Mouse (Mus musculus) spleen, adult 12 weeks (tissue): Measurements from ENCODE around the gene Chd3.
A peak's percentile ranks its signal among the peaks of the same experiment; 100 is the strongest.

Experiments used
- DNase-seq: peaks from one replicate; pipeline ENCODE4 v3.0.0; 2022; ENCODE audit warnings: low spot score

The Chd3 gene

DNA sequence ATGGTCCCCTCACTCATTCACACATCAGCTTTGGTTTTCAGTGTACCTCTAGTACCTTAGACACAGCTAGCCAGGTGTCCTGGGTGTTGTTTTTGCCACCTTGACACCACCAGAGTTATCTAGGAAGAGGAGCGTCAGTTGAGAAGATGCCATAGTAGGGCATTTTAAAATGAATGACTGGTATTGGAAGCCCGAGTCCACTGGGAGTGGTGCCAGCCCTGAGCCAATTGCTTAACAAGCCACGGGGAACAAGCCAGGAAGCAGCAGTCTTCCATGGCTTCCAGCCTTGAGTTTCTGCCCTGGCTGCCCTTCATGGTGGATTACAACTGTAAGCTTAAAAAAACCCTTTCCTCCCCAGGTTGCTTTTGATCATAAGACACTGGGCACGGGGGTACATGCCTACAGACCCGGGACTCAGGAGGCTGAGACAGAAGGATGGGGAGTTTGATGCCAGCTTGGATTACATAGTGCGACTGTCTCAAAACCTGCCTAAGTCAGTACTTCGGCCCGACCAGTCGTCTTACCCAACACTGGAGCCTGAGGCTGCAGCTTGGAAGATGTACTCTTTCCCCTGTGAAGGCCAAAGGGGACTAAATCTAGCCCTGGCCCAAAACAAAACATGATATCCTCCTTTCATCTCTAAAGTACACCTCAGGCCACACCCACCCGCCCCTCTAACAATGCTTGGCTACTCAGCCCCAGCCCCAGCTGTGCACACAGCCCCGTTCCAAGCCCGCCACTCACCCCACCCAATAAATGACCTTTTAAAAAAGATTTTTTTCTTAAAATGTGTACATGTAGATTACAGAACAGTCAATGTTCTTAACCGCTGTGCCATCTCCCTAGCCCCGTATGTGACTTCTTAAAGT lies 20.6 kb upstream of the Chd3 start:
- DNase-seq = no peak

DNA sequence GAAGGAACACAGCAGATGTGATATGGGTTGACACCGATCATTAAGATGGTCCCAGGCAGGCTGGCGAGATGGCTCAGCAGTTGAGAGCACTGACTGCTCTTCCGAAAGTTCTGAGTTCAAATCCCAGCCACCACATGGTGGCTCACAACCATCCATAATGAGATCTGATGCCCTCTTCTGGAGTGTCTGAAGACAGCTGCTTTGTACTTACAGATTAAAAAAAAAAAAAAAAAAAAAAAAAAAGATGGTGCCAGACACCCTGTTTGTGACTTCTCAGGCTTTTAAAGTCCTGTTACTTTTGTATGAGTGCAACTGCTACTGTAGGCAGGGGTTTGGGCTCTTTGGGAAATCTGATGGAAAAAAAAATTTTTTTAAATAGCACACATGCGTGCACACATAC lies 19.5 kb upstream of the Chd3 start:
- DNase-seq = no peak

DNA sequence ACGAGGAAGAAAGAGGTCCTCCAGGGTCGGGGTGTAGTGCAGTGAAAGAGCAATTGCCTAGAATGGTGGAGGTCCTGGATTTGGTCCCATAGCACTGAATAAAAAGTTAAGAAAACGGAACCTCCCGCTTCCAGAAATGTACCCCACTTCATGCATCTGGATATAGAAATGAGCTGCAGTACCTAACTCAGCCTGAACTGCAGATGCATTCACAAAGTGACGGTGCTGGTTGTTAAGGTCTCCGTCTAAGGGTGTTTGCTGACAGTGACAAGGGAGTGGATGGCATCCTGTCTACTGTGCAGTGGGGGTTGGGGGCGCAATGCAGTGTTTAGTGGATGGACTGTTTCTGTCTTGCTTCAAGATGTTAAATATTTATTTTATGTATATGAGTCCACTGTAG lies 17.6 kb upstream of the Chd3 start:
- no peak for DNase-seq

DNA sequence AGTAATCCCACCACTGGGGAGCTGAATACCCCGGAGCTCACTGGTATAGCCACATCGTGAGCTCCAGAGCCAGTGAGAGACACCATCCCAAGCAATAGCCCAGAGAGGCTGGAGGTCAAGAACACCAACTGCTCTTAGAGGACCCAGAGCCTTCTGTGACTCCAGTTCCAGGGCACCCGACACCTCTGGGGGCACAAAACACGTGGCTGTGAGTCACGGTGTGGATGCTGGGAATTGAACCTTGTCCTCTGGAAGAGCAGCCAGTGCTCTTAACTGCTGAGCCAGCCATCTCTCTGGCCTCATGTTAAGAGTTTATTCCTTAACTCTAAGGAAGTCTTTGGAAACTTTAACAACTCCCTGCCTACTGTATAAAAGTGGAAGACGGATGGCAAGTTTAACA lies 15.8 kb upstream of the Chd3 start:
- DNase-seq = no peak

DNA sequence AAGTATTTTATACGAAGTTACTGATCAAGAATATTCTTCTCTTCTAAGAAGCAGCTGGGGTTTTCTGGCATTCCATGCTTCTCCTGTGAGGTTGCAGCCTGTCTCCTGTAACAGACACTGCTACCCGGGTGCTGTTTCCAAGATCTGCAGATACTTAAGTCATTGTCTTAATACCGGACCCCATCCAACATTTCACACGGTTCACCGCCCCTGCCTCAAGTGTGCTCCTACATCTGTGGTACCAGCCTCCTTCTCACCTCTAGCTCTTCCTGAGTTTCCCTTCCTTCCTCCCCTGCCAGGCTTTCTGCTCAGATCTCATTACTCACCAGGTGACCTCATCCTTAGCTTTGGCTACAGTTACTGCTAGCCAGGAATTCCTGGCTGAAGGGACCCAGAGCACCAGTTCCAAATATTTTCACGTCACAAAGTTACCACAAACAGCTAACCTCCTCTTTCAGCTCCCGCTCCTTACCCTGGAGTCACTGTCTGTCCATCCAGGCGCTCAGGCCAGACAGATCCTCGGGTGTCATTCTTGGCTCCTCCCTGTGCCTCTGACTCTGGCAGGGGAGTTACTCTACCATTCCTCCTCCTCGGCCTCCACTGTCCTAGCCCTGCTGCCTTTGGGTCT lies 13.4 kb upstream of the Chd3 start:
- no peak for DNase-seq

DNA sequence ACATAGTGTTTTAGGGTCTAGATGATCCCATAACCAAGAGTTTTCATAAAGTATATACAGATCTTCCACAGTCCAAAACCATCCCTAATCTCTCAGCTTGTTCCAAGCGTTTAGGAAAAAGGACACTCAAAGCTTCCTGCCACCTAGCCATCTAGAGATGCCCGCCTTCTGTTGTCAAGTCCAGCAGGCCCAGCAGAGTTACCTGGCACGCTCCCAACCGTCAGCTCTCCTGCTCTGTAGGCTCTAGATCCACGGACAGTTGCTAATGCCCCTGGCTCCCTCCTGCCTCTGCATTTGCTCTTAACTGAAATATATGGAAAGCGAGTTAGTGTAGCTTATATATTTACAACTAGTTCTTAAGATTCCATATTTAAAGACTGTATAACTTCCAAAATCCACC lies 12.2 kb upstream of the Chd3 start:
- DNase-seq = no peak

DNA sequence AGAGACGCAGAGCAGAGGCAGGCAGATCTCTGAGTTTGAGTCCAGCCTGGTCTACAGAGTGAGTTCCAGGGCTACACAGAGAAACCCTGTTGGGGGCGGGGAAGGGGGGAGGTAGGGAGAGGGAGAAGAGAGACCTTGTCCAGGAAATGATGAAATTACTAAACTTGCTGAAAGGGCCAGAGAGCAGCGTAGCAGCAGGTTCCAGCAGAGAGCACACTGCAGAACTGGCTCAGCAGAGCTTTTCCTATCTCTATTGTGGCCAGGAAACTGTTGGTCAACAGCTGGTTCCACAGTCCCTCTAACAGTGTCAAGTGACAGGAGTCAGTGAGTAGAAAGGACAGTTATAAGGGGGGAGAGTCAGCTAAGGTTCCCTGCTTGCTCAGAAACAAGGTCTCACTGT lies 10.4 kb upstream of the Chd3 start:
- DNase-seq = no peak

DNA sequence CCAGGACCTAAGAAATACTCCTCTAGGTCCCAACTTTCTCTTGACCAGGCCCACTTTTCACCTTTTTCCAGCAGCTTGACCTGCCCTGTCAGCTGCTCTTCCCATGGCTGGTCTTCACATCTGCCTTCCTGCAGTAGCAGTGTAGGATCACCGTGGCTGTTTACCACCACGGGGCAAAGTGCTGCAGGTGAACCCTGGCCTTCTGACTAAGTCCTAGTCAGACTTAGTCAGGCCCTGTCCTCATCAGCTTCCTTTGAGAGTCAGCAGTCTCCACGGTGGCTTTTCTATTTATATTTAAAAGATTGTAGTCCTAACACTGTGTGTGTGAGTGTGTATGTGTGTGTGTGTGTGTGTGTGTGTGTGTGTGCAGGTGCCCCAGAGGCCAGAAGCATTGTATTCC lies 8.6 kb upstream of the Chd3 start:
- no peak for DNase-seq

DNA sequence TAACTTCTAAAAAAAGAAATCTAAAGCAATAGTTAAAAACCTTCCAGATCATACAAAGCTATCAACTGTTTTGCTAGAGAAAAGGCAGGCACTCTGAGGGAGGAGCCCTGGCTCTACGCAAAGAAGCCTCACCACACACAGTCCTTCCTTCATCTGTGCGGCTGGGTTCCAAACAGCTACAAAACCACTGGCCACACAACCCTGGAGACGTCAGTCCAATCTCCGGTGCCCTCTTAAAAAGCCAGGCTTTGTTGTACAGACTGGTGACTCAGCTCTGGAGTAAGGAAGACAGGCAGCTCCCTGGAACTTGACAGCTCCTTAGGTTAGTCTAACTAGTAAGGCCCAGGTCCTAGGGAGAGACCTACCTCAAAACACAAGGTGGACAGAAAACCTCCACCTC lies 6.4 kb upstream of the Chd3 start:
- no peak for DNase-seq

DNA sequence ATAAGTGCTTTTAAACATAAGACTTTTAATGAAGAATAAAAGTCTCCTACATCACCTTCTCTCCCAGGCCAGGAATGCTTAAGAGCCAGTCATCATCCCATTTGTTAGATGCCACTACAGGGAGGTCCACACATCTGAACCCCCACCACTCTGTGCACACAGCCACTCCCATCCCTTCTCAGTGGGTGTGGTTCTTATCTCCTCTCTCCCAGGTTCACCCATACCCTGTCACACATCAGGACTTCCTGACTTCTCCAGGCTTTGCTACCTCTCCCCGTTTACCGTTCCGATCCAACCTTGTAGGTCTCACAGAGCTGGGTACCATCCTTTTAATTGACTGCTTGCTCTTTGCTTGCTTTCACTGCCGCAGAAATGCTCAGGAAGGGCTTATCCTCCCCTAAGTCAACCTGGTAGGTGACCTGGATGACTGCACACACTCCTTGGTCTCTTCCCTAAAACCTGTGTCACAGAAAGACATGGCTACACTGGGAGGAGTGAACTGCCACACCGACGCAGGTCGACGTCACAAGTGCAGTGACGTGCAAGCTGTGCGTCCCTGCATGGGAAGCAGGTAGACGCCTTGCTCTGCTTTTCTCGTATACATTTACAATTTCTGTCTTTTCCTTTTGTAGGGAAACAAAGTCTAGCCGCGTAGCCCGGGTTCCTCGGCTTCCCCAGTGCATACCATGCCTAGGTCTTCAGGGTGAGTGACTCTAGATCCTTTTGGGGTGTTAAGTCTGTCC lies 4.2 kb upstream of the Chd3 start:
- DNase-seq = no peak

DNA sequence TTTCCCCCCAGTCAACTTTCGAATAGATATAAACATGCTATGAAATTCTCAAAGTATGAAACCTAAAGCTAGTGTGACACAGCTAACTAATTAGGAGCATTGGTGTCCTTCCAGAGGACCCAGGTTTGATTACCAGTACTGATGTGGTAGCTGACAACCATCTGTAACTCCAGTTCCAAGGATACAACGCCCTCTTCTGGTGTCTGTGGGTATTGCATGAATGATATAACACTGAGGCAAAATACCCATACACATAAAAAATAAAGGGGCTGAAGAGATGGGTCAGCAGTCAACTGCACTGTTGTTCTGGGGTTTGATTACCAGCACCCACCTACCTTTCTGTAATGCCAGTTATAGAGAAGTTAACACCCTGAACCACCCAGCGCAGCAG lies 3.6 kb upstream of the Chd3 start:
- no peak for DNase-seq

DNA sequence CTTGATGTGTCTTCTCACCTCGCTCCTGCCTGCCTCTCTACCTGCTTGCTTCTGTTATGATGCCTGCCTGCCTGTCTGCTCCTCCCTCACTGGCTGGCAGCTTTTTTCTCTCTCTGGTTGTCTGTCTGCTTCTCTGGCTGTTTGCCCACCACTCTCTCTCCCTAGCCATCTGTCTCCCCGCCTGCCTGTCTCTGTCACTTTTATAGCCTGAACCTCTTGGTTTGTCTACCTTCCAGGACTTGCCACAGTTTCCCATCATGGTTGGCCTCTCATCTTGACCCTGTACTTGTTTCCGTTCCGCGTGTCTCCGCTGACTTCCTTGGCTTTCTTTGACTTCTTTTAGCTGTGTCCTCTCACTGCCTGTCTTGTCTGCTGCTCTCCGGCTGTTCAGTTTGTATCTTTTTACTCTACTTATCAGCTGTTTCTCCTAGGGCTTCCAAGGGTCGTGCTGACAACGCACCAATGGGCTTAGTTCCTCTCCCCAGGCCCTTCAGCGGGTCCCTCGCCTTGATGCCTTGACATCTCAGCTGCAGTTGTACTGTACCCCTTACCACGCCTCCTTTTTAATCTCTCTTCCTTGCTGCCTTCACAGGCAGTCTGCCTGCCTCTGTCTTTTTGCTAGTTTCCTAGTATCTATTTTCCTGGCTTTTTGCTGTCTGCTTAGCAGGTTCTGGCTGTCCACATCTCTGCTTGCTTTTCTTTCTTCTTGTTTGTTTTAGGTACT lies 3.0 kb upstream of the Chd3 start:
- no peak for DNase-seq

DNA sequence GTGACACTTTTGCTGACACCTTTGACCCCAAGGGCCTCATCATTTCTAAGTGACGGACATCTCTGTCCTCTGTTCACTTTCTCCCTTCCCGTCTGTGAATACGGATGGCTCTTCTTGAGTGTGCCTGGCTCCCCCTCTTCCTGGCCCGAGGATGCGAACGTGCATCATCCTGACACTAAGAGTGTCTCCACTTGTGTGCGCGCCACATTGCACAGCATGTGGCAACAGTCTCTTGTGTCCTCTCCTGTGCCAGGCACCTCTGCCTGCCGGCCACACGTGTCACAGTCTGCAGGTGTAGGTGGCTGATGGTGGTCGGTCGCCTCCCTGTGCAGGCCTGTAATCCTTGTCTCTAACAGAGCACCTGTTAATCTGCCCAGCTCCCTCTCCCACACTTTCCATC lies 2.4 kb upstream of the Chd3 start:
- DNase-seq = no peak

DNA sequence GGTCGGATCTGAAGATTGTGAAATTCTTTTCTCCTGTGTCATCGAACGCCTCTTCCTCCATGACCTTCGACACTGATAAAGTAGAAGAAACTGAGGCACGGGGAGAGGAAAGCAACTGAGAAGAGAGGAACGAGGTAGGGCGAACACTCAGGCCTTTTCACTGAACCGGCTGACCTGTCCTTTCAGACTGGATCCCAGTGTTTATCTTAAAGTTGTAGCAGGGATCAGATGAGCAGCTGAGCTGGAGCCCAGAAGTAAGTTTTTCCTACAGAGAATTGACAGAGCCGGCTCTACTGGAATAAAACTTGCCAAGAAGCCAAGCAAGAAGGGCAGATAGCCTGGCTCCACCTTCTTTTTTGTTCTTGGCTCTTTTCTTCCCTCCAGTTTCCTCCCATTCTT lies 1.6 kb upstream of the Chd3 start:
- no peak for DNase-seq

DNA sequence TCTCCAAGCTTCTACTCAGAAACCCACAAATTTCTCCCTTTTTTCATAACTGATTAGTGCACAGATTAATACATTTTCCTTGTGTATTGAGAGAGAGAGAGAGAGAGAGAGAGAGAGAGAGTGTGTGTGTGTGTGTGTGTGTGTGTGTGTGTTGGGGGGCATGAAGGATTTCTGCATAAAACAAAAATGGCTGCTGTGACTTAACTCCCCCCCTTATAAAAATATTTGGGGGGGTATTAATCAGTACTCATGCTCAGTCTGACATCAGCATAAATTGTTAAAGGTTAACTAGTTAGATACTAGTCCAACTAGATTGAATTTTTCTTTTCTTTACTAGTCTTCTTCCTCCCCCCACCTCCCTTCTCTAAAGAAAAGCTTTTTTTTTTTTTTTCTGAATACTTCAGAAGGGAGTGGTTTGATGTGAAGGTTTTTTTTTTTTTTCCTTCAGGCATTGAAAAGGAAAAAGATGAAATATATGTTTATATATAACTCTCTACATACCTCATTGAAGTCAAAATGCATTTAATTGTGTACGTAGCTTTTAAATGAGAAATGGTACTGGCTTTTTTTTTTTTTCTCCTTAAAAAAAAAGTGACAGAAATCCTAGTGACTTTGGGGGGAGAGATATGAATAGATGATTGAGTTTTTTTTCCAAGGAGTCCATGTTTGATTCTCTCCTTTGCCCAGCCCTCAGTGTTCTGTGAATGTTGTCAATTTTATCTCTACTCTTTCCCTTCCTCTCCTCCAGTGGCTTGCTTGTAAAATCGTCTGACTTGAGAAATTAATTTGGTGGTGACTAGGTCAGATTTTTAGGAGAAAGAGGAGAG lies 997 bp upstream of the Chd3 start:
- DNase-seq = no peak

DNA sequence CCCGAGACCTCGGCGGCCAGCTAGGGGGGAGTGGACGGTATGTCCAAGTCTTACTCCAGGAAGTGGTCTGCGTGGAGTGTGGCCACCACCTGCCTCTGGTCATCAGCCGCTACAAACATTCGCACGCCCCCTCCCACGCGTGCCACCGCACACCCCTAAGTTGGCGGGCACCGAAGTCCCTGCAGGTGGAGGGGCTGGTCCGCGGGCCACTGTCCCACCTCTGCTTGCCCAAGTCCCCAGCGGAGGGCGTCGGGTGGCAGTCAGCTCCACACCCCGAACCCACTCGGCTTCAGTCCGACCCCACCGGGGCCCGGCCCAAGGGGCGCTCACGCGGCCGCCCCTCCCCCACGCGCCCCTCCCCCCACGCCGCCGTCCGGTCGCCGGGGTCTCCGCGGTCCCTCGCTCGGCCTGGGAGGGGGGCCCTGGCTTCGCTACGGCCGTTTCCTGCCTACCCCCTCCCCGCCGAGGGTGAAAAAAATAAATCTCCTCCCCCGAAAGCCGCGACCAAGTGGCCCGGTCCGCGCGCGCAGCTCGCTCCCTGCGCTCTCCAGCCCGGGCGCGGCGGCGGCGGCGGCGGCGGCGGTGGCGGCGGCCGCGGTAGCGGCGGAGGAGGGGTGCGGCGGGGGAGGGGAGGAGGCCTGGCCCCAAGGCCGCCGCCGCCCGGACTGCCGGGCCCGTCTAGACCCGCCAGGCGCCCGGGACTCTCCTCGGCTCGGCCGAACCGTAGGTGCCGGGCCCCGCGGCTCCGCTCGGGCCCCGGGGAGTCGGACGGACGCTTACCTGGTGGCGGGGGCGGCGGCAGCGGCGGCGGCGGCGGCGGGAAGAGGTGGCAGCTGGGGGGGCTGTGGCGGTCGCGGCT lies 621 bp downstream of the Chd3 start:
- DNase-seq = peak; percentile 17

DNA sequence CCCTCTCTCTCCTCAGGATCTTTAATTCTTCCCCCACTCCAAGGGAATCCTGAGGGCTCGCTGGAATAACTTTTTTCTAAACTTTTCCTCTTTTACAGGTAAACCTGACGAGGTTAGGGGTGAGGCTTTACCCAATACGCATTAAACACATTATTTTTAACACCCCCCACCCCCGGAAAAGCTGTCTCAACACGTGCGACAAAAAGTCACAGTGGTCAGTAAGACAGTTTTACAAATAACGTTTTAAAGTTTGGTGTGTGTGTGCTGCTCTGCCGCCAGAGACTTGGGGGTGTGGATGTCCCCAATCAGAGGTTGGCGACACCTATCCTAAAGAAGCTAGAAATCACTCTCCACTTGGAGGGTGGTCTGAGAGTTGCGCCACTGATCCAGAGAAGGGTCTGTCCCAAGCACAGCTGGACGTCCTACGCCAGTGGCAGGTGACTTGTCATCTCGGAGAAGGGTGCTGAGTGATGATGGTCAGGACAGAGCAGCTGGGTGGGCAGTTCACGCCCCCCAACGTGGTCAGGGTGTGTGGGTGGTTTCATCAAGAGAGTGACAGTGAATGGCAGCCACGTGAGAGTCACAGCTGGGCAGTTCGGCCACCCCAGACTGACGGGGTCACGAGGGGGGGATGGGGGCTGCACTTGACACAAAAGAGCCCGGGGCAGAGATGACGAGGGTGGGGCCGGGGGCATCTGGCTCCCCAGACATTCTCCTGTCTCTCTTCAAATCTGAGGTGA lies 1.4 kb downstream of the Chd3 start:
- no peak for DNase-seq

DNA sequence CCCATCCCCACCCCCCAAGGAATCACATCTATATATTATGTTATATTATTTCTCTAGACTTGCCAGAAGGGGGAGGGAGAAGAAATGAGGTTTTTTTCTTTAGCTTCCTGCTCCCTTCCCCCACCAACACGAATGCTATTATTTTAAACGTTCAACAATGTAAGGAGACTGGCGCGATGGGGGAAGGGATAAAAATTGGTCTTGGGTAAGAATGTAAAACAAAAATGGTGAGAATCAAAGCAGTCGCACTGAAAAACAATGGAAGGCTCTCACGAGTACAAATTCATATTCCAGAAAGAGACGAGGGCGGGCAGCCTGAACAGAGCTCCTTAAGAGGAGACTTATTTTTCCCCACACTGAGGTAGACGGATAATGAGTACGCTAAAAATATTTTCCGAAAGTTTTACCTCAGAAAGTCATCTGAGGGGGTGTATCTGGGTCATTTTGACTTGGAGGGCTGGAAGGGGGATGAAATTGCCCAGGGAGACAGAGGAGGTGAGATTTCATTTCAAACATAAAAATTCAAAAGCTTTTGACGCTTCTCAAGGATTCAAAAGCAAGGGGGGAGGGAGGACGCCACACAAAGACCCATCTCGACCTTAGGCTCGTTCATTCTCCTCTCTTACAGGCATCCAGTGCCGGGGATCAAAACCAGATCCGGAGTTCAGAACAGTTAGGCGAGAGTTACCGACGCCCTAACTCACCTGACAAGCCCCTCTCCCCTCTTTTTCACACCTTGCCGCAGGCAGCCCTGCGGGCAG lies 2.2 kb downstream of the Chd3 start:
- peak; percentile 17 for DNase-seq

DNA sequence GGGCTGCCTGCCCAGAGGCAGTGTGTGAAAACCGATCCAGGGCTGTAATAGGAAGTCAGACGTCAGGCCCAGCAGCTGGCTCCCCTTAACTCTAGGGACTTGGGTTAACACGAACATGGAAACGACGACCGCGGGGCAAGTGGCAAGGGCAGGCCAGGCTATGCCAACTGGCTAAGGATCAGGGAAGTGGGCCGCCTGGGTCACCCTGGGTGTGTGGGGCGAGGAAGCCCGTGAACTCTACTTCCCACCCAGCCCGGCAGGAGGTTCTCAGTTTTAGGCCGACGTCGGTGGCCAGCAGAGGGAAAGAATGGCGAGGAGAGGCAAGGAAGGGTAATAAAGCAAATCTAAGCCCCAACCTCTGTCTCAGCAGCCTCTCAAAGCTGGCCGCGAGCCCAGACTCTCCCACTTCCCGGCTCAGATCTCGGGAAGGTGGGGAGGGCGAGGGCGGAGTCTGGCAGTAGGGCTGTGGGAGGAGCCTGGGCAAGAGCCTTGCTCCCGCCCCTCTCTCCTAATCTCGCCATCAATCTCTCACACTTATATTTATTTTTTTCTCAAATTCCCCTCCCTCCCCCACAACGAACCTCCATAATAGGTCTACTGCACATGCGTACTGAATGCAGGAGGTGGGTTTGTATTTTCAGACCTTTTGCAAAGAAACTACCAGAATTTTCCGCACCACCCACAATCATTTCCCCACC lies 2.9 kb downstream of the Chd3 start:
- peak; percentile 68 for DNase-seq
